Mouse (Mus musculus): ENCODE measurements at regions not wholly inside any gene's neighbourhood (a gene's known extent, or its start where the extent isn't known, plus 50 kb on each side); places are given as distances from the start of the nearest gene placed in this dataset.
A peak's percentile ranks its signal among the peaks of the same experiment; 100 is the strongest.
"Not testable (repeated sequence)": the region's sequence is repeated elsewhere in the genome, so short reads cannot be mapped to it uniquely, and the experiment has no call there.

GRCm38 (mm10) chr4:131145507-131145906 lies 201.3 kb downstream of the Matn1 start:
- intact Hi-C loops (cut with DNase I) = no loop called here
- DNase-seq (ENCODE audit: low spot score in 2 of 2) = no peak

DNA sequence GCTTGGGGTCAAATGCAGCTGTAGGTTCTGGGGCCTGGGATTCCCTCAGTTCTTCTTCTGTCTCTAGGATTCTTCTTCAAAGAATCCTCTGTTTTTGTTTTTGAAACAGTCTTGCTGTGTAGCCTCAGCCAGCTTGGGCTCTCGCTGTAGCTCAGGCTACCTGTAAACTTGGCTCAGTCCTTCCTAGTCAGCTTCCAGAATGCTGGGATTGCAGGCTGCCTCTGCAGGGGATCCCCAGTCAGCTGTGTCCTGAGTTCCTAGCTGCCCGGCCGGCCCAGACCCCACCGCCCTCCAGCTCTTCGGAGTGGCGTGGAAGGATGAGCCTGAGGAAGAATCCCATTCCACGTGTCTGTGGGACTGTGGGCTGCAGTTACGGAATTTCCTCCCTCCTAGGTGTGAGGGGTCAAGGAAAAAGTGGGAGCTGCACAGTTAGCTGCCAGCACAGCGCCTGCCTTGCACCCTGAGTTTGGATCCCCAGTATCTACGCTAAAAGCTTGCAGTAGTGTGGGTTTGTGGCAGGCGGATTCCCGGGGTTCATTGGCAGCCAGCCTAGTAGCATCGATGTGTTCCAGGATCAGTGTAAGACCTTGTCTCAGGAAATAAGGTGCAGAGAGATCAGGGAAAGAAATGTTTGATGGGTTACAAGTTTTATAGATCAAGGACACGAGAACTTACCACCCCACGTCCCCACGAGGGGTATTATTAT lies 204.0 kb downstream of the Matn1 start:
- intact Hi-C loops (cut with DNase I) = no loop called here
- no peak for DNase-seq (ENCODE audit: low spot score in 2 of 2)

DNA sequence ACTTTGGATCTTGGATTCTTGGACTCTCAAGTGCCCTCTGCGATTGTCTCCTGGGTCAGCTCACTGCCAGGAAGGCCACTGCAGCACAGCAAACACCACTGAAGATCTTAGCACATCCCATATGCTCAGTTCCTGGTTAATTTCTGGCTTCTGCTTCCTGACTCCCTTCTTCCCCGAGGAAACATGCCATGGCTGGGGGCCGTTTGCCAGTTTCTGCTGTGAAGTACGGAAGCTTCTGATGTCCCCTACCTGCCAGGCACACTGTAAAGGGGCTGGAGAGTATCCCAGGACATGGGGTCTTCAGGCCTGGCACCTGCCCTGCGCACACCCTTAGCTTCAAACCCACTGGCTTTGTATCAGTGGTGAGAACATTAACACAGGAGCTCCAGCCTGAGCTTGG lies 205.3 kb downstream of the Matn1 start:
- intact Hi-C loops (cut with DNase I) = no loop called here
- no peak for DNase-seq (ENCODE audit: low spot score in 2 of 2)

- no peak for DNase-seq (ENCODE audit: low spot score in 2 of 2)
- intact Hi-C loops (cut with DNase I) = no loop called here
Measured at GRCm38 (mm10) chr4:131159712-131160111, 215.5 kb downstream of the Matn1 start.

- intact Hi-C loops (cut with DNase I) = no loop called here
- no peak for DNase-seq (ENCODE audit: low spot score in 2 of 2)
Measured at GRCm38 (mm10) chr4:131160135-131160534, 215.9 kb downstream of the Matn1 start.

GRCm38 (mm10) chr4:131161501-131161900 lies 217.3 kb downstream of the Matn1 start:
- intact Hi-C loops (cut with DNase I) = no loop called here
- DNase-seq (ENCODE audit: low spot score in 2 of 2) = peak; percentile 18 to 39

DNA sequence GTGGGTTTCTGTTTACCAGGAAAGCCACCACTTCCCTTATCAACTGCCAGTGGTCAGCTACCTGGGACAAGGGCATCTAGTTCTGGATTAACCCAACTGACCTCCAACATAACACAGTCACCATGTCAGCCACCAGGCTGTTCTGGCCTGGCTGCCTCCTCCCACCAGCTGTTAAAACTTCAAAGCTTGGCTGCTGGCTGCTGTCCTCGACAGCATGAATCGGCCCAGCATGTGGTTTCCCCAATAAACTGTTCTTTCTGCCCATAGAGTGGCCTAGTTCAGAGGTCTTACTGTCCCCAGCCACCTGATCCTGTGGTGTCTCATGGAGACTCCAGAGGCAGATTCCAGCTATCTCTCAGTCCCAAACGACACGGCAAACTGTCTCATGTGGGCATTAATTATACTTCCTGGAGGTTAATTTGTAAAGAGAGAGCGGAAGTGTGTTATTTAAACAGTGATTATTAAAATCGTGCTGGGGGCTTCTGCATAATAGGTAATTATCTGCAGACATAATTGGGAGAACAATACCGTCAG lies 219.7 kb downstream of the Matn1 start:
- intact Hi-C loops (cut with DNase I) = no loop called here
- DNase-seq (ENCODE audit: low spot score in 2 of 2) = no peak

DNA sequence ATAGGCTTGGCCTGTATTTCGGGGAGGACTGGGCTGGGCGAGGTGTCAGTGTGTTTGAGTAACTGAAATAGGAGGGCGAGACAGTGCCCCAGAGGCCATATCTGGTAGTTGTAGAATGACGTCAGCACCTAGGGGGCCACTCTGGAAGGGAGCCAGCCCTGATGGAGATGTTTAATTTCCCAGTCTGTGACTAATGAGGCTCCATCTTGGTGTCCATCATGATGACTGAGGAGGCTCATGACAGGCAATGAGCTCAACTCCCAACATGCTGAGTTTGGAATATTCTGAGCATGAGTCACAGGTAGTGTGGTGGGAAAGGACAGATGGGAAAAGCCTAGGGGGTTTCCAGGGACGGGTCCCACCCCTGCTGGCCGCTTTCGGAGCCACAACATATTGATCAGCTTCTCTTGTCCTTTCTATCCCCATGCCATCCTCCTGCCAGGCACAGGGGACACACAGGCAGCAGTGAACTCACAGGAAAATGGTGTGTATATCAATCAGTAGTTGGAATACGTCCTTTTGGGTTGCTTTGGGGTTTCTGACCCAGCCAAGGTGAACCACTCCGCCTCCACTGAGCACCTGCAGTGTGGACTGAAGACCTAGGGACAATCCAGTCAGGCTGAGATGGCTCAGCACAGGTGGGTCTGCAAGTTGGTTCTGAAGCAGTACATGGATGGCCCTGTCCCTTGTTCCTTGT lies 222.5 kb downstream of the Matn1 start:
- intact Hi-C loops (cut with DNase I) = no loop called here
- DNase-seq (ENCODE audit: low spot score in 2 of 2) = no peak

- intact Hi-C loops (cut with DNase I) = no loop called here
Measured at GRCm38 (mm10) chr4:131167921-131168320, 223.7 kb downstream of the Matn1 start.

GRCm38 (mm10) chr4:131173783-131174460 lies 229.7 kb downstream of the Matn1 start:
- no peak for DNase-seq (ENCODE audit: low spot score in 2 of 2)
- intact Hi-C loops (cut with DNase I) = no loop called here

More at GRCm38 (mm10) chr4:131167921-131168320, 223.7 kb downstream of the Matn1 start:
- no peak for DNase-seq (ENCODE audit: low spot score in 2 of 2)

DNA sequence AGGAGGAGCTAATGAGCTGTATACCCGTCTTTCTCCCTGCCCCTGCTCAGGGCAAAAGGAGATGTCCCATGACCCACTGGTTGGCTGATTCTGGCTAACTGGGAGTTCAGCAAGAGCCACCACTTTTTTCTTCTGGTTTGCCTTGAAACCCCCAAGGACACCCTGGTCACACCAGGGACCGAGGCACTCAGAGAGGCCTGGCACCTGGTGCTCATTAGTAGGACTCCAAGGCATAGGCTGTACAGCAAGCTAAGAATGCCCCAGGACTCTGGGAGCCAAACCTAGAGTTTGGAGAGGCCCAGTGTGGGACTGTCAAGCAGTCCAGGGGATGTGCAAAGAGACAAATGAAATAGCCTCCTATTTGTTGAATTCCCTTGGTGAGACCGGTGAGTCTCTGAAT lies 232.5 kb downstream of the Matn1 start:
- no peak for DNase-seq (ENCODE audit: low spot score in 2 of 2)
- intact Hi-C loops (cut with DNase I) = no loop called here

DNA sequence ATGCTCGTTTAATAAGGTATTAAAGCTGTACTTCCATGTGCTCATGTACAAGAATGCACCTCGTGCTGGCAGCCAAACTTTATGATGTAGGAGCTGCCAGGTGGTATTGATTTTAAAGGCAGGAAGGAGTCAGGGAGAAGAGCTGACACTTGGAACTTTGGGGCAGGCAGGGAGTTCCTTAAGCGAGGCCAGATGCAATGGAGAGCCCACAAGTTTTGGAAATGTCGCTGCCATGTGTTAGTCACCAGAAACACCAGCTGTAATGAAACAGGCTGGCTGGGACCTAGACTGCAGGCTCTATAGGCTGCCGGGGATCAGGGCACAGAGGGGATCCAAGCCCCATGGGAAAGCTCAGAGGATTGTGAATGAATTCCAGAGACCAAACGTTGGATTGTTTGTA lies 233.7 kb downstream of the Matn1 start:
- DNase-seq (ENCODE audit: low spot score in 2 of 2) = no peak
- intact Hi-C loops (cut with DNase I) = no loop called here

DNA sequence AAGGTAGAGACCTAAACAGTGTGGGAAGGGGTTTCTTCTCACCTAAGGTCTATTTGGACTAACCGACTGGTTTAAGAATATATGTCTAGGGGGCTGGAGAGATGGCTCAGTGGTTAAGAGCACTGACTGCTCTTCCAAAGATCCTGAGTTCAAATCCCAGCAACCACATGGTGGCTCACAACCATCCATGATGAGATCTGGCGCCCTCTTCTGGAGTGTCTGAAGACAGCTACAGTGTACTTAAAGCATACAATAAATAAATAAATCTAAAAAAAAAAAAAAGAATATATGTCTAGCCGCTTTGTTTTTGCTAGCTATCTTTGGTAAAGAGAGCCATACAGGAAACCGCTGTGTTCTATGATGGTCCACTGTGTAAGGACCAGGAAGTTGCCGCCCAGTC lies 234.5 kb downstream of the Matn1 start:
- intact Hi-C loops (cut with DNase I); DNase-seq (ENCODE audit: low spot score in 2 of 2): not testable (repeated sequence)

GRCm38 (mm10) chr4:131188066-131188465 lies 243.9 kb downstream of the Matn1 start:
- no peak for DNase-seq (ENCODE audit: low spot score in 2 of 2)
- intact Hi-C loops (cut with DNase I) = no loop called here

- intact Hi-C loops (cut with DNase I) = no loop called here
- no peak for DNase-seq (ENCODE audit: low spot score in 2 of 2)
Measured at GRCm38 (mm10) chr4:131191106-131191880, 247.1 kb downstream of the Matn1 start.

GRCm38 (mm10) chr4:131193900-131194419 lies 249.8 kb downstream of the Matn1 start:
- intact Hi-C loops (cut with DNase I) = no loop called here
- DNase-seq (ENCODE audit: low spot score in 2 of 2) = no peak

GRCm38 (mm10) chr4:131196147-131196546 lies 252.0 kb downstream of the Matn1 start:
- DNase-seq (ENCODE audit: low spot score in 2 of 2) = no peak
- intact Hi-C loops (cut with DNase I) = no loop called here

GRCm38 (mm10) chr4:131203721-131204120 lies 259.5 kb downstream of the Matn1 start:
- intact Hi-C loops (cut with DNase I) = no loop called here
- no peak for DNase-seq (ENCODE audit: low spot score in 2 of 2)

DNA sequence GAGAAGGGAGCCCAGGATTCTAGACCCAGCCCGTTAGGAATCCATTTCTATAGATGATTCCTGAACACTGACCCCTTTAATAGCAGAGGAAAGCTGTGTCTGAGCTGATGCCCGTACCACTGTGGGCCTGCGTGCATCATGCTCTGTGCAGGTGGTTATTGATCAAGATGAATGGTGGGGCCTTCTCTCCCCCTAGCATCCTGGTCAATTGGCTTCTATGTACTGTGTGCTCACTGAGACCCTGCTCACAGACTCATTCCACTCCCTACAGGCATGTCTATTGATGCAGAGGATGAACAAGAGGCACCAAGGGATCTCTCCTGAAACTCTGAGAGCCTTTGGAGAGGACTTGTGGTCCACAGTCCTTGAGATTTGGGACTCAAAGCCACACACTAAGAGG lies 260.5 kb downstream of the Matn1 start:
- intact Hi-C loops (cut with DNase I) = no loop called here
- no peak for DNase-seq (ENCODE audit: low spot score in 2 of 2)
